Mouse (Mus musculus): ENCODE measurements at regions not wholly inside any gene's neighbourhood (a gene's known extent, or its start where the extent isn't known, plus 50 kb on each side); places are given as distances from the start of the nearest gene placed in this dataset.

GRCm38 (mm10) chr16:89625253-89625652 lies 54.3 kb upstream of the Krtap11-1 start:
- Histone ChIP-seq H3ac (ENCODE audit: control insufficient read depth, insufficient read length, low read depth) (no peak overlapping the region), H3K36me3 (ENCODE audit: control insufficient read depth, insufficient read depth) (no peaks in the 10 kb centered on the region), H3K27me3 (ENCODE audit: control insufficient read depth, insufficient read depth, insufficient read length) (no peaks in the 10 kb centered on the region), H3K79me3 (ENCODE audit: low read depth) (no peaks in the 10 kb centered on the region), H3K4me3 (ENCODE audit: insufficient read depth, poor library complexity, severe bottlenecking) (no peak overlapping the region), H3K79me2 (ENCODE audit: control insufficient read depth, insufficient read depth) (no peaks in the 10 kb centered on the region)
- TF ChIP-seq MYOD1 (IDR thresholded peaks at IDR 0.05; ENCODE audit: control insufficient read depth, insufficient read length, low read depth) (no peak), FOSL1 (IDR thresholded peaks at IDR 0.05; ENCODE audit: insufficient read depth, low read length, poor library complexity, severe bottlenecking) (no peak), CEBPB (IDR thresholded peaks at IDR 0.05; ENCODE audit: low read depth) (no peak), MYOG (IDR thresholded peaks at IDR 0.05; ENCODE audit: control insufficient read depth, extremely low read depth, insufficient read length) (no peak), USF1 (IDR thresholded peaks at IDR 0.05; ENCODE audit: low read depth) (no peak), CTCF (IDR thresholded peaks at IDR 0.05; ENCODE audit: control insufficient read depth, insufficient read depth, insufficient read length) (no peak), MAX (IDR thresholded peaks at IDR 0.05) (no peak)
